Mouse (Mus musculus) large intestine, adult 2 months (tissue): ENCODE measurements around the gene Pde1c. TPM values are rescaled to one million over a fixed set of nuclear protein-coding genes. Genes with fewer than 3 reads are reported as not detected.

ENCODE experiments used
- DNase-seq: peaks from one replicate; pipeline ENCODE4 v3.0.0-alpha.2; 2012; ENCODE audit warnings: low read depth, low spot score
- WGBS: fragments of 180-500 bp; shearing (Covaris S2); methylation state at CpG from one replicate; pipeline ENCODE4 v1.1.7; 2018; 5-methylcytosine and 5-hydroxymethylcytosine counted together
- polyA plus RNA-seq: library from polyadenylated mRNA; depleted of rRNA; stranded (reverse); fragments of >200 nt; gene quantifications from 2 replicates; pipeline ENCODE4 v1.2.3, GENCODE M21; 2012

Pde1c gene
- polyA plus RNA-seq, 1 experiment: 0.36 TPM

- 40% methylated on average over 4 of the region's 4 CpGs for WGBS
- no peak for DNase-seq
Observed at GRCm38 (mm10) chr6:56345082-56345481, 223.8 kb downstream of the Pde1c start.

- no peak for DNase-seq
- 65% methylated on average over 1 of the region's 1 CpGs for WGBS
Observed at GRCm38 (mm10) chr6:56342005-56342404, 226.9 kb downstream of the Pde1c start.

- DNase-seq: no peak
- 66% methylated on average over 3 of the region's 3 CpGs for WGBS
Observed at GRCm38 (mm10) chr6:56335811-56336446, 233.0 kb downstream of the Pde1c start.

- 75% methylated on average over 4 of the region's 4 CpGs for WGBS
- DNase-seq: no peak
Observed at GRCm38 (mm10) chr6:56332149-56332548, 236.8 kb downstream of the Pde1c start.

DNA sequence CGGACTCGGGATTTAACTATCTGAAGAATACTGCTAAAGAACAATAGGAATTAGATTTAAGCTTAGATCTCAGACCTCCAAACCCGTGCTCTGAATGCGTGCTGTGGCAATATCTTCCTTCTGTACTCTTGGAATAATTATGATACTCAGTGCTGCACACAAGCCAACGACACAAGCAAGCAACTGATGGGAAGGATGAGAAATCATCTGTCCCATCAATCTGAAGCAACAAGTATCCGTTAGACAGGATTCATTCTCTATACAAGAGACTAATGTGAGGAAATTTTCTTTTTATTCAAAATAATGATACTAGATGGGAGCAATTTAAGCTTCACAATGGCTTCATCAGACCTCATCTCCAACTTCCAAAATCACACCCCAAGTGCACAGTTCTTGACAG is 237.5 kb downstream of the Pde1c start:
- DNase-seq: no peak
- 87% methylated on average over 6 of the region's 6 CpGs for WGBS

- WGBS: 44% methylated on average over 1 of the region's 1 CpGs
- DNase-seq: no peak
Observed at GRCm38 (mm10) chr6:56328103-56328502, 240.8 kb downstream of the Pde1c start.

GRCm38 (mm10) chr6:56322799-56323198 is 246.1 kb downstream of the Pde1c start:
- 31% methylated on average over 3 of the region's 3 CpGs for WGBS
- no peak for DNase-seq

DNA sequence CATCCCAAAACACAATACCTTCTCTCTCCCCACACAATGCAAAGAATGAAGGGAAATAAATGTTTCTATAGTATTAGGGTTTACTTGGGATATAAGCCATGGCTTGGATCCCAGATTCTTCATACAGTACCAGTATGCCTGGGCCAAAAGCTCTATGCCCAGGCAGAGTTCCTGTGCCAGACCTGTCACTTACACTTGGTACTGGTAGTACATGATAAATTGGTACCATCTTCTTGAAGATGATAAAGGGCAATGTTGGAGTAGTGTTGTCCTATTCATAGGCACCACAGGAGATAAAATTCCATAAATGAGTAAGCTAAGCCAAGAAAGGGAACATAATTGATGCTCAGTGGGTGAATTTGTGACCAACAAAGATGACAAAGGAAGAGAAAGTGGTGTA is 258.6 kb downstream of the Pde1c start:
- DNase-seq: no peak

- 86% methylated on average over 2 of the region's 2 CpGs for WGBS
Observed at GRCm38 (mm10) chr6:56306066-56306465, 262.8 kb downstream of the Pde1c start.

GRCm38 (mm10) chr6:56292176-56292575 is 276.7 kb downstream of the Pde1c start:
- 69% methylated on average over 1 of the region's 1 CpGs for WGBS
- DNase-seq: no peak

More at GRCm38 (mm10) chr6:56306066-56306465, 262.8 kb downstream of the Pde1c start:
- DNase-seq: no peak

GRCm38 (mm10) chr6:56289307-56289706 is 279.6 kb downstream of the Pde1c start:
- DNase-seq: no peak
- WGBS: 53% methylated on average over 2 of the region's 2 CpGs

GRCm38 (mm10) chr6:56284821-56285220 is 284.1 kb downstream of the Pde1c start:
- 76% methylated on average over 4 of the region's 4 CpGs for WGBS
- DNase-seq: no peak

- WGBS: 78% methylated on average over 1 of the region's 1 CpGs
- DNase-seq: no peak
Observed at GRCm38 (mm10) chr6:56275461-56275860, 293.4 kb downstream of the Pde1c start.

DNA sequence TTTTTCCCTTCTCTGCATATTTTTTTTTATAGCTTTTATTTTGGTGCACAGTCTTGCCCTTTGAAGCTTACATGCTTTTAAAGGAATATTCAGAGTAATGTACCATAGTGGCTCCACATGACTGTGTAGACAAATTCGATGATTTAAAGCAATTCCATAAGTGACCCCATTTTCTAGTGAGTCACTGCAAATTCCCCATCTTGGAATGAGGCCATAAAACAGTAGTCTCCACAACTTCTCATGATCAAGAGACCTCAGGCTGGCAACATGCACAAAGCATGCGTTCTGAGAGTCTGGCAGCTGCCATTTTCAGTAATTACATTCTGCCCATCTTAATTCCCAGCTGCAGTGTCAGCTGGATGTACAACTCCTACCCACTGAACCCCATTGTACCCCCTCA is 297.2 kb downstream of the Pde1c start:
- DNase-seq: no peak
- WGBS: 61% methylated on average over 2 of the region's 2 CpGs

GRCm38 (mm10) chr6:56264509-56264908 is 304.4 kb downstream of the Pde1c start:
- no peak for DNase-seq
- 80% methylated on average over 4 of the region's 4 CpGs for WGBS

DNA sequence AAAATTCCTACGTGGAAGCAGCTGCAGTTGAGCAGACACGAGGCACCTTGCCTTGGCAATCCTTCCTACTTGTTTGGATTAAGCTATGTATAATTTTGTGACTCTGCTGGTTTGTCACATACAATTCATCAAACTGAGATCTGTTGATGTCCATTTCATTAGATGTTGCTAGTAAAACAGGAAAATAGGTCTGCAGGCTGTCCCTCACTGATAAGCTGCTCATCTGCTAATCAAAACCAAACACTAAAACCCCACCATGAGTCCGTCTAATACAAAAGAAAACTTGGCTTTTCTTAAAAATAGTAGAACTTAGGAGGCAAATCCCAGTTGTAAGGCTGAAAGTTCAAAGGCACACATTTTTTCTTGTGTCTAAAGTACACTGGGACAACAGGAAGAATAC is 308.8 kb downstream of the Pde1c start:
- WGBS: 64% methylated on average over 3 of the region's 3 CpGs
- no peak for DNase-seq

- DNase-seq: no peak
- 89% methylated on average over 2 of the region's 2 CpGs for WGBS
Observed at GRCm38 (mm10) chr6:56257555-56258297, 311.2 kb downstream of the Pde1c start.

- 79% methylated on average over 3 of the region's 3 CpGs for WGBS
- DNase-seq: no peak
Observed at GRCm38 (mm10) chr6:56250091-56250490, 318.8 kb downstream of the Pde1c start.

GRCm38 (mm10) chr6:56191426-56192140 is 377.3 kb downstream of the Pde1c start:
- DNase-seq: no peak
- WGBS: 67% methylated on average over 1 of the region's 1 CpGs

GRCm38 (mm10) chr6:56176485-56176884 is 392.4 kb downstream of the Pde1c start:
- 89% methylated on average over 2 of the region's 2 CpGs for WGBS
- no peak for DNase-seq

- DNase-seq: no peak
- WGBS: 79% methylated on average over 2 of the region's 2 CpGs
Observed at GRCm38 (mm10) chr6:56172172-56172571, 396.7 kb downstream of the Pde1c start.
